Mouse (Mus musculus) c-Kit-negative CD71-positive TER-119-positive erythroid progenitor cells, embryonic 14.5 days (primary cell): Measurements from ENCODE around the gene Maml2.

Source experiments
- DNase-seq: peaks from one replicate; pipeline ENCODE4 v3.0.0-alpha.2; 2013; ENCODE audit warnings: low read depth, low spot score

Maml2 gene

DNA sequence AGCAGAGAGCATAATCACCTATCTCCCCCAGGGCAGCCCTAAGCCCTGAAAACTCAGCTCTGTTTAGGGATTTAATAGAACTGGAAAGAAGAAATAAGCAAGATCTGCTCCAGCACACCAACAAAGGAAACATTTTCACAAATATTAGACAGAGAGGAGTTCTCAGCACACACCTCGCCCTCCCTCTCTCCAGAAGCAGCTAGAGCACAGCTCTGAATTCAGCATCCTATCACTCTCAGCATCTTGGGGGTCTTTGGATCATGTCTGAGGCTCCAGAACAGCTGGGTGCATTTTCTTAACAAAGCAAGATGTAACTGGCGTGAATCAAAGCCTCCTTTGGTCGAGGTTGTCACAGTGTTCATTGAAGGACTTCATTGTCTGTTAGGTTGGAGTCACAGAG, 12.5 kb downstream of the Maml2 start:
- no peak for DNase-seq

DNA sequence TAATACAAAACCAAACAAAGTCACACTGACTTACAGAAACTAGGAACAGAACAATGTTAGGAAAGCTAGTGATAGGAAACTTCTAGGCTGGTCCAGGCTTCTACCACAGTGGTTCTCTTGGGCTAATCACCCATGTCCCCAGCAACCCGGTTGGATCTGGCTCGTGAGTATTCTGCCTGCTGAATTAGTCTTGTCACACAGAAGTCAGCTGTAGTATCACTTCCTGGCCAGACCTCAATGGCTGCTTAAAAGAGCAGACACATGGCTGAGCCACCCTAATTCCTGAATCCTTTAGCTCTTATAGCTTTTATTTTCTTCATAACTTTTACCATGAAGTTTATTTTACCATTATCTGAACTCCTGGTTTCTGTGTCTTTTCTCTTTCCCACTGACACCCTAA, 13.3 kb downstream of the Maml2 start:
- DNase-seq, result no peak

DNA sequence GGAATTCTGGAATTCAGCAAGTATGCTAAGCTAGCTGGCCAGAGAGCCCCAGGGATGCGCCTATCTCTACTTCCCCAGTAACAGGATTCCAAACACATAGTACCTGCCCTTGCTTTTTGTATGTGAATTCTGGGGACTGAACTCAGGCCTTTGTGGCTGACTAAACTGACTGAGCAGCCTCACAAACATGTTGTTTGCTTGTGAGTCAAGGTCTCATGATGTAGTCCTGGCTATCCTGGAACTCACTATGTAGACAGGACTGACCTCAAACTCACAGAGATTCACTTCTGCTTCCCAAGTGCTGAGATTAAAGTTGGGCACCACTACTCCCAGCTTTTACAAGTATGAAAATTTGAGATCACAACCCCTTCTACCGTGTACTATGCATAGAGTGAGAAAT, 16.2 kb downstream of the Maml2 start:
- no peak for DNase-seq

DNA sequence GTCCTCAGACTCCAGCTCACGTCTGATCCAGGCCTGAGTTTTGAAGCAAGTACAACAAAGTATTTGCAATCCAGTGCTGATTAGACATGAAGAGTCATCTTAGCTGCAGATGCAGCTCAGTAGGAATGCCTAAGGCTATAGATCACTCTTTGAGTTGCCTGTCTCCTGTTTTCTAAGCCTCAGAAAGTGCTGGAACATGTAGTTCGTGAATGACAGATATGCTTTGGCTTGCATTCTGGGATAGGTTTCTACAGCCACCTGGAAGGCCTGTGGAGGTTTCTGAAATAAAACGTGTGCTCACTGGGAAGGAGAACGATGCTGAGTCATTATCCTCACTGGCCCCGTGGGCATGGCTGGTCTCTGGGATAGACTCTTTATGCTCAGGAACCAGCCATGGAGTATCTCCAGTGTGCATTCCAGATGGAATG, 16.8 kb downstream of the Maml2 start:
- DNase-seq, result no peak

DNA sequence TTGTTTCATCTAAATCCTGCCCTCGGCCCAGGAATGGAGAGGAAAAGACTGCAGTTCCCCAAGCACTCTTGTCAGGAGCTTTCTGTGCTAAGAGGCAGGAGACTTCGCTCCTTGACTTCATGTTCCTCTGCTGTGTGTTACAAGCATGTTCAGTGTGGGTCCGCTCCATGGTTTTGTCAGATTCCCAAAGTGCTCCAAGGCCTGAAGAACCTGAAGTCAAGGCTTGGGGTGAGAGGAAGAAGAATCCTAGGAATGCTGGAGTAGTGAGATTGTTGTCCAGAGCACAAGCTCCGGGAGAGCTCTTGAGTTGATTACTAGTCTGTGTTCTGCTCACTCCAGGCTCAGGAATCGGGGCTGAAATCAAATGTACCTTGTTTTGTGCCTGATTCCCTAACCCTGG, 17.6 kb downstream of the Maml2 start:
- DNase-seq, result no peak

DNA sequence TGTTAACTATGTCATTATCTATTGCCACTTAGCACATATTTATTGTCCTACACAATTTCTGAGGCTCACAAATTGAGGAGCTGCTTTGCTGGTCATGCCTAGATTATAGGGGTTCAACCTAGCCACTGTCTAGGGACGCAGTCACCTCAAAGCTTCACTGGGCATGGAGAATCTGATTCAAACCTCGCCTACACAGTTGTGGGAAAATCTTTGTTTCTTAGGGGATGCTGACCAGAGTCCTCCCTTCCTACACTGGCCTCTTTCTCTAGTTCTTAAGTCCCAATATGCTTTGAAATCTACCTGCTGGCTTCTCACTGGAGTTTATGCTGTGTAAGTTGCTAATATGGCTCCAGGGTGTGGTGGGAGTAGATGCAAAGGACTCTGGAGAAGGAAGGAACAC, 21.8 kb downstream of the Maml2 start:
- DNase-seq, result no peak

DNA sequence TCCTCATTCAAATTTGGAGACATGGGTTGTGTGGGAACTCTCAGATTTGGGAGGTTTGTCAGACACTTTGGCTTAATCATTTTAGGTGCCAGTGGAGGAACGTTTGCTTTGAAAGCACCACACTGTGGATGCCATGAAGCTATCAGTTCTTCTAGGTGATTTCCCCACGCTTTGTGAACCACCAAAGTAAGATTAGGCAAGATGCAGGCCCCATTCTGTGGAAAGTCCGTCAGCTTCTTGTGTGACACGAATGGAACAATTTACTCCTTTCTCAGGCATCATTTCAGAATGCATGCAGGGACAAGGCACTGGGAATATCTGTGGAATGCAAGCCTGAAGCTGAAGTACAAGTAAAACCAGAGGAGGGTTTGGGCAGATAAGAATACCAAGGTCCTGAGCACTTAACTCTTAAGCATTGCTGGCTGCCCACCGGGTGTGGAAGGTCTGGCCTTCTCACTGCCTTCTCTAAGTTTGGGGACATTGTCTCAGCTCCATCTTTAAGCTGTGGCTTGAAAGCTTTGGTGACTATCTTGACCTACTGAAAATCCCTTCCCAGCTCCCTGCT, 23.1 kb downstream of the Maml2 start:
- no peak for DNase-seq

DNA sequence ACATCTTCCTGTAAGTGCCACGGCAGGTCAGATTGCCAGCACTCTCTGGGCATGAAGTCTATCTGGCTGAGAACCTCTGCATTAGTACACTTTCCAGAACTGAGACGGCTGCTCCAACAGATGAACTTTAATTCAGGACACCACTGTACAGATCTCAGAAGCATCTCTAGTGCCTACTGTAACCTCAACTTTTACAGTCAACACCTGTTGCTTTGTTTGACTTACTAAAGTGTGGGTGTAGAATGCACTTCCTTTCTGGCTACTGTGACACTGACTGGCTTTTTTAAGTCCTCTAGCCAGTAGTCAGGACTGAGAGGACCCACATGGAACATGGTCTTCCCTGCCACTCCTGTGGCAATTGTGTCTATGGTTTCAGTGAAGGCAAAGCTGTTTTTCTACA, 25.3 kb downstream of the Maml2 start:
- no peak for DNase-seq

DNA sequence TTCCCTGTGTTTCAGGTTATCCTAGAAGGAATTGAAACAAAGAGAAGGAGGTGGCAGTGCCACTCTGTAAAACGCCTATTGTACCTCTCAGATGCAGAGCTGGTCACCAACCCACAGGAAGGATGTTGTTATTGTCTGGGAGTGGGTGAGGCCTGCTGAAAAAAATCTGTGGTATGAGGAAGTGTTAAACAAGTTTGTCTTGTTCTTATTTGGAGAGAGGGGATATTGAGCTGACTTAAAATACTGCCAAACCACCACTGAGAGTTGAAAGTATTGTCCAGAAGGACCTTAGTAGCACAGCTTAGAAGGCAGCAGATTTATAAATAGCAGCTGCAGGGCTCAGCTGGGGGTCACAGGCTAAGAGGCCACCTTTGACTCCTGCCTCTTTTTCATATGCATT, 25.9 kb downstream of the Maml2 start:
- DNase-seq, result no peak

DNA sequence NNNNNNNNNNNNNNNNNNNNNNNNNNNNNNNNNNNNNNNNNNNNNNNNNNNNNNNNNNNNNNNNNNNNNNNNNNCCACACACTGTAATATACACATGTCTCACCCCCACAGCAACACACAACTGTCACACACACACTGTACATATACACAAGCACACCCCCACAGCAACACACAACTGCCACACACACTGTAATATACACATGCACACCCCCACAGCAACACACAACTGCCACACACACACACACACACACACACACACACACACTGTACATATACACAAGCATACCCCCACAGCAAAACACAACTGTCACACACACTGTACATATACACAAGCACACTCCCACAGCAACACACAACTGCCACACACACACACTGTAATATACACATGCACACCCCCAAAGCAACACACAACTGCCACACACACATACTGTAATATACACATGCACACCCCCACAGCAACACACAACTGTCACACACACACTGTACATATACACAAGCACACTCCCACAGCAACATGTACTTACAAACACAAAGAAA, 116.5 kb downstream of the Maml2 start:
- no peak for DNase-seq

DNA sequence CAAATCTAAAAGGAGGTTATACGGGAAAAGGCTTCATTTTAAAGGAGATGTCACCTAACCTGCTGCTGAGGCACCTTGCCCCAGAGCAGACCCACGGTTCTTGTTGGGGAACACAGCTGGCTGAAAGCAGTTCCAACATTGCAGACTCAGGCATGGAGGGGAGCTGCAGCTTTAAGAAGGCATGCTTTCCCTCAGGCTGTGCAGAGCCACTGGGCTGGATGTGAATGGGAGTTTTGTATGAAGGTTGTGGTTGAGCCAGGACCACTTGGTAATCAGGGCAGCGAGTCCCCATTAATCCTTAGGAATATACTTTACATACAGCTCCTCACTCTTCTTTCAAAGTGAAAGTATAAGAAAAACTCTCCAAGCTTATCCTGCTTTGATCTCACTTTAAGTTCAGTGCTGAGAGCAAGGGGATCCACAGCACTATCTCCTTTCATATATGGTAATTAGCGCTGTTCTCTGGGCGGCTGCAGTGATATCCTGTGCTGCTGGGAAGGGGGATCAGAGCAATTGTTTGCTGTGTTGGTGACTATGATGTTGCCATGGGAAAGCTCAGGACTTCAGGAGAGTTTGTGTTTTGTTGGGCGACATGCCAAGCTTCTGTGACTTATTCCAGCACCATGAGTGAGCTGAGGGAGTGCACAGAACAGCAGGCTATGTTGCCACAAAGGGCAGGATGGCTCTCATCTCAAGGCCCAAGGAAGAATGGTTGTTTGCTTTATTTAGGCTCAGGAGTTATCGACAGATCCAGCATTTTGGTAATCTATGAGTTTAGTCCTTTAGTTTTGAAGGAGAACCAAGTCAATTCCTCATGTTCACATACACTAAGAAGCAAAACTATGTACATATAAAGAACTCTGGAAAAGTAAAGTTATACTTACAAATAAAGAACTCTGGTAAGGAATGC, 127.5 kb downstream of the Maml2 start:
- no peak for DNase-seq

DNA sequence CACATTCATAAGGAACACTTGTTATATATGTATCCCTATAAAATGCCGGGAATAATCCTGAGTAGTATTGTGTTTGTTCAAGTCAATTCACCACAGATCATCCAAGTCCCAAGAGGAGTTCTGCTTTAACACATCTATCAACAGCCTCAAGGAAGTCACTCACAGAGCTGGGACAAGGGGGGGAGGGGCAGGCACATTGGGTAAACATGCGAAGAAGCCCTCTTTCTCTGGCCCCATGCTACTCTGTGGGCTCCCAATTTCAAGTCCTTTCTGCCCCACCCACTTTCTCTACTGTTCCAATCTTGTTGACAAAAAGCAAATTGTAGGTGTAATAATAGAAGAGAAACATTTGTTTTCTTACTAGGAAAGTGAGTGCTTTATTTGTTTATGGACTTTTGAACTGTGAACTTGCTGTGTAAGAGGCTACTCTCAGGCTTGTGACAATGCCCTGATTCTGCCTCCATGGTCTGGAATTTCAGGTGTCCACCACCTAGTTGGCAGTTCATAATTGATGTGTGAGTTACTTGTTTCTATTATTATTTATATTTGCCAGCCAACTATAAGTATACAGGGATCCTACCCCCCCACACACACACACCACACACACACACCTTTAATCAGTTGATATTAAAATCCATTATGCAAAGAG, 131.8 kb downstream of the Maml2 start:
- no peak for DNase-seq

DNA sequence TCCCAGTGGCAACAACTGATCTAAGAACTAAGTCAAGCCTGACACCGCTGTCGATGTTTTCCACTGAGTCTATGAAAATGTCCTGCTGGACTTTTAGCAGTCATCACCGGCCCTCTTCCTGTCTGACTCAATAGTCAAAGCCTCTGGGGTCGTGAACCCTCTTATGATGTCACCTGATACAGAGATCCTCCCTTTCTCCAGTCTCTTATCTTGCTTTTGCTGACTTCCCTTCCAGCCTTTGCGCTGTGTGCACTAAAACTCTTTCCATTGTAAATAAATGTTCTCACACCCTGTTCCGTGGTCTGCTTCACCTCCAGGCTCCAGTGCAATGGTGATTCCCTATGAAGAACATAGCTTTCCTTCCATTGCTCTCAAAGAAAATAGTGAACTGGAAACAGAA, 132.5 kb downstream of the Maml2 start:
- no peak for DNase-seq

DNA sequence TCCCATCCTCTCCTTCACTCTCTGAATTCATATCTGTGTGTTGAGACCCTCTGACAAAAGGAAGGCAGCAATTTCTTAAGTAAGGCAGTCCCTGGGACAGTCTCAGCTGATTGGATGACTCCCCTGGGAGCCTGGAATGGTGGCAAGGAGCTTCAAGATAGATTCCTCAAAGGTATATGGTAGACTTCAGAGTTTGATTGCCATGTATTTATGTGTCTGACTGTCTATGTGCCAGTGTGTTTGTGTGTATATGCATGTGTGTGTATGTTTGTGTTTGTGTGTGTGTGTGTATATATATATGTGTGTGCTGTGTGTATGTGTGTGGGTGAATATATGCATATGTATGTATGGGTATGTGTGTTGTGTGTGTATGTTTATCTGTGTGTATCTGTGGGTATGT, 133.0 kb downstream of the Maml2 start:
- DNase-seq, result no peak

DNA sequence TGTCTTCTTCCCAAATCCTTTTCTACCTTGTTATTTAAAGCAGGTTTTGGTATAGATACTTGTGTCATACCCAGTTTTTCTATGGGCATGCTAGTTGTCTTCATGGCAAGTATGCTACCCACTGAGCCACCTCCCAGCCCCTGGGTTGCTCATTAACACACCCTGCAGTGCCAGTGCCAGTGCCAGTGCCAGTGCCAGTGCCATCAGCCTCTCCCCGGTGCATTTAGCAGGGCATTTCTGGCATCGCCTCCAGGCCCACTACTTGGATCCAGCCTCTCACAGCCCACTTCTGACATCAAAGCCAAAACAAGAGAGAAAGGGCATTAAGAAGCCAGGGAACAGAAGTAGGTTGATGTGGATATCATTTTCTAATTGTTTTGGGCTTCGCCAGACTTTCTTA, 133.9 kb downstream of the Maml2 start:
- no peak for DNase-seq

DNA sequence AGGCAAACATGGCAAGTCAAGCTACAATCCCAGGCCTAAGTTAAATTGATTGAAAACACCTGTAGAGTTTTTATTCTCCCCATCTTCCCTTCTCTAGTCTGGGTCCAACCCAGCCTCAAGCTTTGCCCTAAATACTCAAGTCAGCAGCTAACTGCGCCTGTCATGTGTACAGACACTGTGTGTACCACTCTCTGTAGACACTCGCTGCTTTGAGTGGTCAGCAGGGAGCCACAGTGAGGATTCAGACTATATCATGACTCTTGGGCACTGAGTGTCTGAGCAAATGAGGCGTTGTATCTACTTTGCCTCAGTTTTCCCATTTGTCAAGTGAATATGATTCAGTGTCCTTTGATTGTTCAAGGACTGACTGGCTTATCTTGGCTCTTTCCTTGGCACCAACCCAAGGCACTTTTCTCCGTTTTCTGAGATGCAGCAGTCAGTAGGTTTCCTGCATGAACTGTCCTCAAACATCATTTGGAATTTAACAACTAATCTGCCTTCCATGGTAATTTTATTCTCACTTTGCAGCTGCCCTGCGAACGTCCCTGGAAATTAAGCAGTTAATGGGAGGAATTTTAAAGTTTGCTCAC, 135.8 kb downstream of the Maml2 start:
- DNase-seq, result no peak

DNA sequence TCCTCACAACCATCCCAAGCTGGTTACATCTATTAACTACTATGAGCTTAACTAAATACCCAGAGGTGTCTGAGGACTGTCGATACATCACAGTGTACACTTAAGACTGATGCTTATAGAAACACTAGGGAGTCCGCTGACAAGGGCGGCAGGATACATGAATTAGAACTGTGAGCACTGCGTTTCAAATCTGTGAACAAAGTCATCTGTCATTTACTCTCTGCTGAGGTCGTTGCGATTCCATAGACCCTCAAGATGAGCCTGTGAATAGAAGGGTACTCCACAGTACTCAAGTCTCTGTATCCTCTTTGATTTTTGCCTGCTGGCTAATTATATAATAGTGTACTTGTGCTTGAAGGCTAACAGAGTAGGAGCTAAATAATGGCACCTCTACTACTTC, 143.2 kb downstream of the Maml2 start:
- no peak for DNase-seq

DNA sequence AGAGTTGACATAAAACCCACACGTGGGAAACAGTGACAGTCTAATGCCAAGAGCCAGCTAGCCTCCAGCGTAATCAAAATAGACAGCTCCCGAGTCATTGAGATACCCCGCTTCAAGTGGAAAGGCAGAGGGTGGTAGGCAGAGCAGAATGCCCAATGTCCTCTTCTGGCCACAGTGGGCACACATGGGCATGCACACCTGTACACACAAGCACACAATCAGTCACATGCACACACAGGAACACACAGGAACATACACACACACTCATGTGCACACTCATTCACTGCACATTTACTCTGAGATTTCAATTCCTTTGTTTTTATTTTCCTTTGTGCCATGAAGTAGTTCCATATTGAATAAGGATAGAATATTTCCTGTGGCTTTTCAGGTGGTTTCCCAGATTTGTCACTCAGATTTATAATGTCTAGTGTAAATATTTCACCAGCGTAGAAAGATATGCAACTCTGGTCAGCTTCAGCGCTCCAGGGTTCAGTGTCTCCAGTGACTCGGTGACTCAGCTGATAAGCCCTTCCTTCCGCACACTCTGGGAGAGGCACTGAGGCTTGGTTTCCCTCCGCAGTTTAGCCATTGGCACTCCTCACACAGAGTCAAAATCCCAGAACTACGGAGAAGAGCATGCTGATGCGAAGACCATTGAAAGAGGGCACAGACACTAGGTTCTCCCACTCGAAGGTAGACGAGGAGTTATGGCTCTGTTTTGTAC, 144.4 kb downstream of the Maml2 start:
- DNase-seq, result no peak

DNA sequence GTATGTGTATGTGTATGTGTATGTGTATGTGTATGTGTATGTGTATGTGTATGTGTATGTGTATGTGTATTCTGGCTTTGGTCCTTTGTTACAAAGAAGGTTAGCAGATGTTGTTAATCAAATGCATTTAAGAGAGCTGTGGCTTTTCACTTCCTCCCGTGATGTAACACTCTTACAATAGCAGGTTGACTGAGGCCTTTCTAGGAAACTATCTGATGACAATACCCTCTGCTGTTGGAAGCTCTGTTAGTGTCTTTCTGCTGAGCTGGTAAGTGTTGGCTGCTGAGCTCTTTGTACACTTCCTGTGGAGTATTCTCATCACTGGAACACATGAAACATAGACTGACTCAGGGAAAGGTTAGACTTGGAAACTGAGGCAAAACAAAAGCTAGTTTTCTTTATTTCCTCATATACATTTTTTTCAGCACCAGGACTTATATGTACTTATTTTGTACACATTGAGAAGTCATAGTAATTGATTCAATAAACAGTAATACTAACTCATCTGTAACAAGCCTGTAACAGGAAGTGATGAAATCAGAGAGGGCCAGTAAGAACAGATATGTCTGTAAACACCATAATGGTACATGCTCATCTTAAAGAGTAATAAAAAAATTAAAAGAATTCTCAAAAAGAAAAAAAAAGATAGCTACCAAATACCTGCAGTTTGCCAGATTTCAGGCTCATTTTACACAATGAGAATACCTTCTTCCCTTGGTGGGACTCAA, 145.9 kb downstream of the Maml2 start:
- DNase-seq, result no peak

DNA sequence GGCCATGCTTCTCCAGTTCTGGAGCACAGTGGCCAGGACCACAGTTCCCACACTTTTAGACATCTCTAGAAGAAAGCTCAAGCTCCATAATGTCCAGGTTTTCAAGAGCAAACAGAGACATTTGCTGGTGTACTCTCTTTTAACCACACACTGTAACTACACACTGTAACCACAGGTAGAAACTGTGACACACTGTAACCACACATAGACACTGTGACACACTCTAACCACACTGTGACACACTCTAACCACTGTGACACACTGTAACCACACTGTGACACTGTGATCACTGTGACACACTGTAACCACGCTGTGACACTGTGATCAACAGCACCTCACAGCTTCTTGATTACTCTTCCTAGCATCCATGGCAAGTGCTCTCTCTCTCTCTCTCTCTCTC, 148.5 kb downstream of the Maml2 start:
- DNase-seq, result no peak

DNA sequence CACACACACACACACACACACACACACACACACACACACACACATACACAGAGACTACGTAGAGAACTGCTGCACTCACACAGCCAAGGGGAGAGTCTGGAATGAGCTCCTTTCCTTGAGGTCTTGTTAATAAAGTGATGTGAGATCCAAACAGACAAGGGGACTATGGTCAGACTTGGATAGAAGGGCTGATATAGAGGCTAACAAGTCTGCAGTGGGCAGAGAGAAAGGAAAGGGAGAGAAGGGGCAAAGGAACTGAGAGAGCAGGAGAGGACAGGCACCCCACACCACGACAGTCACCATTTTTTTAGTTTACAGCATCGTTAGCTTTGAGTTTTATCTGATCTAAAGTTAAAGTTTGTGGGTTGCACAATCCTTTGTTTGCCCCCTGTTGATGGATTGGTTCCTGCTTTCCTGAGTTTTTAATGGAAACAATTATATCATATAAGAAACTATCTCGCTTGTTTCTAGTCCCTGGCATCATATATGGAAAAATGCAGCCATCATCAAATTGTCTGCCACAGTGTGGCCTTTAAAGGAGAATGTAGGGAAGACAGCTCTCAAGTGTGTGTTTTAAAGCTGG, 149.0 kb downstream of the Maml2 start, which contains the start of gene Gm17571:
Gene Gm17571 (minus strand): TSS at position 51 of the 583 bp plus-strand sequence.
- no peak for DNase-seq
